In genomic region chr6:129232005-129232841, GRCm38 (mm10) we compare ENCODE assay signal across 10 mouse cellular contexts. TPM values are rescaled to one million over a fixed set of nuclear protein-coding genes. Genes with fewer than 3 reads are reported as not detected.
DNase-seq lines count a peak whose midpoint lies in the region; ATAC-seq and TF ChIP-seq lines count a peak whose summit lies in the region.
"Had no signal": no experiment of that assay in that cellular context is flagged by ENCODE, and none has a peak within 500 bp of the region (broad histone marks: within the 10 kb centered on the region; RNA-seq: fewer than 3 reads in every experiment).

No protein-coding gene starts in this region.

- H3K4me3 ChIP-seq in kidney, embryonic 16.5 days (ENCODE audit: low read length), result no peak overlapping the region
- no peak overlapping the region for H3K4me3 ChIP-seq in kidney, embryonic 14.5 days (ENCODE audit: low read length)
- H3K4me3 ChIP-seq in CH12.LX (replicated peaks in 1 of 3; ENCODE audit: low read depth in 2 of 3, low read length in 2 of 3, poor library complexity in 1 of 3), result no peak overlapping the region
- H3K4me3 ChIP-seq in liver, embryonic 11.5 days (ENCODE audit: low read depth, low read length), result no peak overlapping the region
- H3K4me3 ChIP-seq in forebrain, embryonic 15.5 days, result no peak overlapping the region

- TF ChIP-seq POLR2A in CH12.LX (IDR thresholded peaks at IDR 0.05; ENCODE audit: low read depth, low read length), result no peak

- 75% methylated on average over 5 of the region's 5 CpGs for WGBS in kidney, embryonic 16.5 days
- WGBS in kidney, embryonic 14.5 days, result 76% methylated on average over 5 of the region's 5 CpGs
- 61% methylated on average over 5 of the region's 5 CpGs for WGBS in liver, embryonic 11.5 days
- WGBS in forebrain, embryonic 15.5 days, result 84% methylated on average over 5 of the region's 5 CpGs

- H3K4me1 ChIP-seq in kidney, embryonic 16.5 days (ENCODE audit: insufficient read depth, low read length), result peaks cover 24% of the 10 kb centered on the region
- H3K4me1 ChIP-seq in kidney, embryonic 14.5 days (ENCODE audit: control insufficient read depth, insufficient read depth, low read length), result no peaks in the 10 kb centered on the region
- H3K4me1 ChIP-seq in CH12.LX (ENCODE audit: control insufficient read depth in 1 of 2, insufficient read depth in 2 of 2), result peaks cover 37 to 68% of the 10 kb centered on the region in 2 experiments
- H3K4me1 ChIP-seq in liver, embryonic 11.5 days (replicated peaks; ENCODE audit: control insufficient read depth, insufficient read depth, low read length), result peaks cover 47% of the 10 kb centered on the region
- 0 out of 2 replicates have a peak, but pooled peaks cover 5% of the 10 kb centered on the region for H3K4me1 ChIP-seq in forebrain, embryonic 15.5 days

- no peak for TF ChIP-seq CTCF in CH12.LX (conservative IDR thresholded peaks at IDR 0.05 in 1 of 2, IDR thresholded peaks at IDR 0.05 in 1 of 2; ENCODE audit: low read depth in 2 of 2, low read length in 2 of 2)

- ATAC-seq in kidney, embryonic 16.5 days (ENCODE audit: low FRiP score, low TSS enrichment), result no peak
- ATAC-seq in kidney, embryonic 14.5 days (ENCODE audit: low FRiP score, low TSS enrichment), result no peak
- ATAC-seq in liver, embryonic 11.5 days (replicated peaks; ENCODE audit: low FRiP score), result no peak
- no peak for ATAC-seq in forebrain, embryonic 15.5 days (replicated peaks)

- H3K27ac ChIP-seq in kidney, embryonic 16.5 days (ENCODE audit: low read length), result peak overlapping the region; percentile 75
- H3K27ac ChIP-seq in kidney, embryonic 14.5 days (ENCODE audit: low read depth, low read length), result no peak overlapping the region
- peak overlapping the region; percentile 91 for H3K27ac ChIP-seq in CH12.LX (ENCODE audit: insufficient read depth, low read depth)
- peak overlapping the region; percentile 68 for H3K27ac ChIP-seq in liver, embryonic 11.5 days (ENCODE audit: low read depth, low read length)
- no peak overlapping the region for H3K27ac ChIP-seq in forebrain, embryonic 15.5 days (replicated peaks)

- no peak for TF ChIP-seq RAD21 in CH12.LX (IDR thresholded peaks at IDR 0.05; ENCODE audit: low read depth, low read length)

- no peak overlapping the region for H3K4me2 ChIP-seq in kidney, embryonic 16.5 days (replicated peaks; ENCODE audit: low read depth, low read length)
- no peak overlapping the region for H3K4me2 ChIP-seq in kidney, embryonic 14.5 days (replicated peaks; ENCODE audit: low read depth, low read length)
- H3K4me2 ChIP-seq in CH12.LX (ENCODE audit: insufficient read depth, low read depth, poor library complexity, severe bottlenecking), result peak overlapping the region; percentile 22; the same call in 1 of the 2 replicates
- 0 out of 2 replicates have a peak overlapping the region, but pooled peaks have one; percentile 12 for H3K4me2 ChIP-seq in liver, embryonic 11.5 days
- no peak overlapping the region for H3K4me2 ChIP-seq in forebrain, embryonic 15.5 days (replicated peaks)

- no peak for TF ChIP-seq EP300 in CH12.LX (IDR thresholded peaks at IDR 0.05; ENCODE audit: low read length)

- in situ Hi-C loops in CH12.LX (cut with MboI; ENCODE audit: low pct_ligation_motif_present, low pct_unique_long_range_greater_than_20kb, low sequenced_read_pairs), result loop anchor here (5.0 kb wide), 1 partner anchor 50 kb away; the partner anchor contains the start of gene Clec2d

- DNase-seq in 3134 (ENCODE audit: extremely low read depth, insufficient read length, low spot score) (peak; percentile 57), CH12.LX (ENCODE audit: extremely low read depth) (no peak)
- no peak for DNase-seq in liver, embryonic 11.5 days (ENCODE audit: low spot score)
- no peak for DNase-seq in cerebellum, adult 8-10 months
- DNase-seq in left cerebral cortex, postnatal 25 days (ENCODE audit: low spot score in 2 of 2), result no peak
- DNase-seq: heart, postnatal 36 days had no signal

- H3K36me3 ChIP-seq in kidney, embryonic 16.5 days (ENCODE audit: insufficient read depth, low read length), result no peaks in the 10 kb centered on the region
- H3K36me3 ChIP-seq in kidney, embryonic 14.5 days (ENCODE audit: control insufficient read depth, insufficient read depth, low read length), result no peaks in the 10 kb centered on the region
- peaks cover 2 to 11% of the 10 kb centered on the region in 2 experiments for H3K36me3 ChIP-seq in CH12.LX (replicated peaks in 1 of 2; ENCODE audit: control insufficient read depth in 1 of 2, insufficient read depth in 1 of 2, low read length in 1 of 2)
- H3K36me3 ChIP-seq in liver, embryonic 11.5 days (ENCODE audit: control insufficient read depth, insufficient read depth, low read length), result no peaks in the 10 kb centered on the region
- no peaks in the 10 kb centered on the region for H3K36me3 ChIP-seq in forebrain, embryonic 15.5 days

- no peaks in the 10 kb centered on the region for H3K9me3 ChIP-seq in kidney, embryonic 16.5 days (ENCODE audit: low read length)
- no peaks in the 10 kb centered on the region for H3K9me3 ChIP-seq in kidney, embryonic 14.5 days (ENCODE audit: control insufficient read depth, low read length)
- H3K9me3 ChIP-seq in CH12.LX (replicated peaks; ENCODE audit: low read length), result peaks cover 9% of the 10 kb centered on the region
- H3K9me3 ChIP-seq in liver, embryonic 11.5 days (ENCODE audit: control insufficient read depth, low read length), result no peaks in the 10 kb centered on the region
- no peaks in the 10 kb centered on the region for H3K9me3 ChIP-seq in forebrain, embryonic 15.5 days

- dilution Hi-C loops in CH12.LX (cut with MboI; ENCODE audit: extremely low pct_ligation_motif_present, extremely low pct_unique_long_range_greater_than_20kb, low sequenced_read_pairs), result no loop called here

- intact Hi-C loops in left cerebral cortex, postnatal 25 days (cut with DNase I), result no loop called here

- peaks cover 3% of the 10 kb centered on the region; the same call in 1 of the 2 replicates for H3K79me2 ChIP-seq in CH12.LX (replicated peaks; ENCODE audit: control insufficient read depth, extremely low read depth, insufficient read depth, poor library complexity, severe bottlenecking)

- no peaks in the 10 kb centered on the region for H3K27me3 ChIP-seq in kidney, embryonic 16.5 days (ENCODE audit: insufficient read depth, low read length)
- H3K27me3 ChIP-seq in kidney, embryonic 14.5 days (ENCODE audit: control insufficient read depth, insufficient read depth, low read length), result no peaks in the 10 kb centered on the region
- H3K27me3 ChIP-seq in CH12.LX (replicated peaks), result no peaks in the 10 kb centered on the region
- no peaks in the 10 kb centered on the region for H3K27me3 ChIP-seq in liver, embryonic 11.5 days (replicated peaks; ENCODE audit: control insufficient read depth, insufficient read depth, low read length)
- no peaks in the 10 kb centered on the region for H3K27me3 ChIP-seq in forebrain, embryonic 15.5 days

- H3K9ac ChIP-seq in kidney, embryonic 16.5 days (replicated peaks; ENCODE audit: low read length), result no peak overlapping the region
- H3K9ac ChIP-seq in kidney, embryonic 14.5 days (ENCODE audit: low read depth, low read length), result no peak overlapping the region
- peak overlapping the region; percentile 43 for H3K9ac ChIP-seq in CH12.LX (ENCODE audit: insufficient read depth, low read depth)
- no peak overlapping the region for H3K9ac ChIP-seq in liver, embryonic 11.5 days (ENCODE audit: low read depth, low read length)
- no peak overlapping the region for H3K9ac ChIP-seq in forebrain, embryonic 15.5 days (replicated peaks)

TF ChIP-seq in CH12.LX, 34 proteins besides CTCF, POLR2A, EP300 and RAD21 (continues in another document):
- no peak for TF ChIP-seq MEF2A (IDR thresholded peaks at IDR 0.05; ENCODE audit: borderline replicate concordance, low read depth, low read length)
- no peak for TF ChIP-seq GABPA (IDR thresholded peaks at IDR 0.05; ENCODE audit: insufficient replicate concordance, low read depth, low read length)
- TF ChIP-seq CHD2 (IDR thresholded peaks at IDR 0.05; ENCODE audit: low read length), result 0 out of 2 replicates have a peak, but pooled peaks have one; percentile 23
- no peak for TF ChIP-seq ELF1 (IDR thresholded peaks at IDR 0.05; ENCODE audit: low read depth, low read length)
- TF ChIP-seq SMC3 (IDR thresholded peaks at IDR 0.05; ENCODE audit: low read depth, low read length), result no peak
- TF ChIP-seq USF1 (IDR thresholded peaks at IDR 0.05; ENCODE audit: low read depth, low read length), result no peak
- TF ChIP-seq ZC3H11A (IDR thresholded peaks at IDR 0.05; ENCODE audit: low read depth, low read length), result no peak
- peak; percentile 59; the same call in 1 of the 2 replicates for TF ChIP-seq CHD1 (IDR thresholded peaks at IDR 0.05; ENCODE audit: low read depth, low read length)
- no peak for TF ChIP-seq USF2 (conservative IDR thresholded peaks at IDR 0.05; ENCODE audit: low read depth, low read length)
- no peak for TF ChIP-seq TCF12 (IDR thresholded peaks at IDR 0.05; ENCODE audit: low read depth, low read length)
- no peak for TF ChIP-seq RCOR1 (conservative IDR thresholded peaks at IDR 0.05; ENCODE audit: low read depth, low read length)
- TF ChIP-seq MAFK (IDR thresholded peaks at IDR 0.05; ENCODE audit: insufficient replicate concordance, low read length), result no peak
- TF ChIP-seq UBTF (IDR thresholded peaks at IDR 0.05; ENCODE audit: low read depth, low read length), result no peak
- no peak for TF ChIP-seq JUND (conservative IDR thresholded peaks at IDR 0.05; ENCODE audit: low read depth, low read length)

RNA-seq across cellular contexts. Expression of gene Cd69, which starts 43.0 kb away (rescaled TPM):
- 0.13 TPM in 1 of 2 replicates, not detected in the other for polyA plus RNA-seq in kidney, embryonic 16.5 days (2015; fragmentation: Nextera tagmentation; extraction: Ambion mirVana)
- polyA plus RNA-seq in kidney, embryonic 14.5 days (2014; fragmentation: Nextera tagmentation; extraction: Ambion mirVana), result 0.04 and 0.11 TPM in 2 replicates
- 112 and 132 TPM in 2 replicates for total RNA-seq in CH12.LX (2012; rRNA removed)
- total RNA-seq in CH12.LX (2014; rRNA removed), result 229 and 269 TPM in 2 replicates
- 71.2 and 71.3 TPM in 2 replicates for polyA plus RNA-seq in CH12.LX (2012; ENCODE audit: insufficient read length, low read depth)
- polyA plus RNA-seq in liver, embryonic 11.5 days (2014; fragmentation: Nextera tagmentation; extraction: Ambion mirVana), result 0.96 and 1.1 TPM in 2 replicates
- polyA plus RNA-seq in forebrain, embryonic 15.5 days (2015; fragmentation: Nextera tagmentation; extraction: Ambion mirVana), result not detected in 2 replicates
- not detected for total RNA-seq in left cerebral cortex, postnatal 25 days (2021)
- total RNA-seq: left cerebral cortex, adult 18-20 months had no signal

RNA-seq across cellular contexts. Expression of gene Clec2d, which starts 51.8 kb away (rescaled TPM):
- polyA plus RNA-seq in kidney, embryonic 16.5 days (2015; fragmentation: Nextera tagmentation; extraction: Ambion mirVana), result 0.90 and 0.91 TPM in 2 replicates
- 0.31 and 0.58 TPM in 2 replicates for polyA plus RNA-seq in kidney, embryonic 14.5 days (2014; fragmentation: Nextera tagmentation; extraction: Ambion mirVana)
- total RNA-seq in CH12.LX (2012; rRNA removed) (50.7 and 53.4 TPM in 2 replicates), CH12.LX (2014; rRNA removed) (19.7 and 25.9 TPM in 2 replicates)
- 5.1 and 6.0 TPM in 2 replicates for polyA plus RNA-seq in CH12.LX (2012; ENCODE audit: insufficient read length, low read depth)
- polyA plus RNA-seq in liver, embryonic 11.5 days (2014; fragmentation: Nextera tagmentation; extraction: Ambion mirVana), result not detected in 2 replicates
- 0.14 TPM in 1 of 2 replicates, not detected in the other for polyA plus RNA-seq in forebrain, embryonic 15.5 days (2015; fragmentation: Nextera tagmentation; extraction: Ambion mirVana)
- 1 to 10 TPM; 6.4 to 7.2 TPM for total RNA-seq in left cerebral cortex, postnatal 25 days (2021)

Comparison
In these comparisons a context has a peak if more than half of its experiments do, and no peak if none do; other contexts are left out.
1. H3K27ac ChIP-seq: peak in kidney, embryonic 16.5 days (single experiment), CH12.LX (single experiment) and liver, embryonic 11.5 days (single experiment); none in kidney, embryonic 14.5 days (single experiment) and forebrain, embryonic 15.5 days (single experiment).
2. H3K4me2 ChIP-seq: peak in CH12.LX (single experiment) and liver, embryonic 11.5 days (single experiment); none in kidney, embryonic 16.5 days (single experiment), kidney, embryonic 14.5 days (single experiment) and forebrain, embryonic 15.5 days (single experiment).
3. RNA of gene Cd69, which starts 43.0 kb away (polyA plus RNA-seq): 71.2 to 71.3 TPM in CH12.LX; 0.96 to 1.1 TPM in liver, embryonic 11.5 days, 0.04 to 0.11 TPM in kidney, embryonic 14.5 days, 0.13 TPM in kidney, embryonic 16.5 days and not detected in forebrain, embryonic 15.5 days; every median in the first group is over 10 times any median in the second.